Mouse (Mus musculus) kidney, postnatal 4 days (tissue): Measurements from ENCODE around the gene Zfp667.
"Not testable (repeated sequence)": the region's sequence is repeated elsewhere in the genome, so short reads cannot be mapped to it uniquely, and the experiment has no call there.

Experiments used
- DNase-seq, 2 experiments: peaks; one replicate each; pipeline ENCODE4 v3.0.0; 2021; ENCODE audit warnings: mixed read lengths in 2 of 2

Gene Zfp667

GRCm38 (mm10) chr7:6285842-6286705 is at the start of gene Zfp667:
Gene Zfp667 (plus strand): TSS chr7:6286579.
- DNase-seq = peak; percentile 99

GRCm38 (mm10) chr7:6239787-6240186 is 46.6 kb upstream of the Zfp667 start:
- no peak for DNase-seq

GRCm38 (mm10) chr7:6240841-6241425 is 45.4 kb upstream of the Zfp667 start:
- DNase-seq = peak; percentile 60 to 63

DNA sequence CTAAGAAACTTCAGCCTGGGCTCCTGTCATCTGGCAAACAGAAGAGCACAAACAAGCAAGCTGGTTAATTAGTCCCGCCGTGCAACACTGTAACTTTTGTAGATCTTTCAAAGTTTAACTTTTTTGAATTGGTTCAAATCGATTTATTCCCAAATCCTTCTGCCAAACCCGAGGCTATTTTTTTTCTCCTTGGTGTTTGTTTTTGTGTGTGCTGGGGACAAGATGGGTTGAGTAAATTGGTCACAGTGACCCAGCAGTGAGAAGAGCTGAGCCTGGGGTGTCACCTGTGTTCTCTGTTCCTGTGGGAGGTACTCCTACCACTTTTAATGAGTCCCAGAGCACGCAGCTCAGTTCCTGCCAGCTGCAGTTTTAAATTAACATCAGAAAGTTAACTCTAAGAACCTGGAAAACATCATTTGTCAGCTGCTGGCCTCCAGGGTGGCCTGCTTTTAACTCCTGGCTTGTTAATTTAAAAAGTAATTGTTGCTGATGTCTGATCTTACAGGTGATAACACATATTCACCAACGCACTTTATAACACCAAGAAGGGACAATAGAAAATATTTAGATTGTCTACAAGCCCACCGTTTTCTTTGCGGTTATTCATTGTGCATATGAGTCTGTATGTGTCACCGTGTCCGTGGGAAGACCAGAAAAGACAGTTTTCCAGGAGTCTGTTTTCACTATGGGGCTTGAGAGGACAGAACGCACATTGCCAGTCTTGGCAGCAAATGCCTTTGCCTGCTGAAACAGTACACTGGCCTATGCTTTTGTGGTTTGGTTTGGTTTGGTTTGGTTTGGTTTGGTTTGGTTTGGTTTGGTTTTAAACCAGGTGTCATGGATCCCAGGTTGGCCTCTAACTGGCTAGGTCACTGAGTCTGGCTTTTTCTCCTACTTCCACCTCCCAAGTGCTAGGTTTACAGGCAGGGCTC is 41.8 kb upstream of the Zfp667 start:
- peak in 1 of 2 experiments; percentile 5 for DNase-seq

DNA sequence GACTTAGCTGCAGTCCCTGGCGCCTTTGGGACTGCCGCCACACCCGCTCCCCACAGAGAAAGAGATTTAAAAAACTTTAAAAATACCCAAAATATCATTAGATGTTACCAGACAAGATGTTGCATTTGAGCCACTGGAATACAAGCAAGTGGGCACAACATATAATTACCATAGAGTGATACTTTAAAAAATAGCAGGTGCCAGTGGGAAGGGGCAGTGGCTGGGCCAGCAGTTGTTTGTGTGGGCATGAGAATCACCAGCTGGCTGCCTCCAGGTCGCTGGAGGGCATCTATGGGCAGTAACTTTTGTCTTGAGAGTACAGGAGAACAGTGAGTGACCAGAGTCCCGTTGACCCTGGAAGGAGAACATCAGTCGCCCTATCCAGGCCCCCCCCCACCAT is 34.0 kb upstream of the Zfp667 start, which contains the start of gene Epp13:
Gene Epp13 (plus strand): TSS at position 301 of the 400 bp plus-strand sequence.
- DNase-seq = no peak

DNA sequence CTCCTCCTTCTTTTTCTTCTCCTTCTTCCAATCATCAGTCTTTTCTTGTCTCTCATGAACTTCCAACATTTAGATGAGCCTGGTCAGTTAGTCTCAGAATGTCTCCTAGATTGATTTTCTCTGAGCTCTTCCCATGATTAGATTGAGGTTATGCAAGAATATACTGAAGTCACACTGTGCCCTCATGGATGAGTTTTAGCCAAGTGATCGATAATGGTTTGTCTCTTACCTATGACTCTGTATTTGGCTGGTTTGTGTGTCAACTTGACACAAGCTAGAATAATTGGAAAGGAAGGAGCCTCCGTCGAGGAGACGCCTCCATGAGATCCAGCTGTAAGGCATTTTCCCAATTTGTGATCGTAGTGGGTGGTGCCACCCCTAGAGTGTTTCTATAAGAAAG is 31.9 kb upstream of the Zfp667 start:
- no peak for DNase-seq

DNA sequence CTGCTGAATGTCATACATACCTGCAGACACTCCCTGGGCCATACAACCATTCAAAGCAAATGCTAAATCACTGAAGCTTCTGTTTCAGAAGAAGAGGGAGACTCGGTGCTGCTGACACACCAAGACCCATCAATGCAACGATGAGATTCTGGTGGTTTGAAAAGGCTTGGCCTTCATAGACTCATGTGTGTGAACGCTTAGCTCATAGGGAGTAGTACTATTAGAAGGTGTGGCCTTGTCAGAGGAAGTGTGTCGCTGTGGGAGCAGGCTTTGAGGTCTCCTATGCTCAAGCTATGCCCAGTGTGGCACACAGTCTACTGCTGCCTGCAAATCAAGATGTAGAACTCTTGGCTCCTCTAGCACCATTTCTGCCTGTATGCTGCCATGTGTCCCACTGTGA is 29.0 kb upstream of the Zfp667 start:
- DNase-seq = no peak

GRCm38 (mm10) chr7:6258232-6259220 is 27.9 kb upstream of the Zfp667 start:
- DNase-seq = no peak

DNA sequence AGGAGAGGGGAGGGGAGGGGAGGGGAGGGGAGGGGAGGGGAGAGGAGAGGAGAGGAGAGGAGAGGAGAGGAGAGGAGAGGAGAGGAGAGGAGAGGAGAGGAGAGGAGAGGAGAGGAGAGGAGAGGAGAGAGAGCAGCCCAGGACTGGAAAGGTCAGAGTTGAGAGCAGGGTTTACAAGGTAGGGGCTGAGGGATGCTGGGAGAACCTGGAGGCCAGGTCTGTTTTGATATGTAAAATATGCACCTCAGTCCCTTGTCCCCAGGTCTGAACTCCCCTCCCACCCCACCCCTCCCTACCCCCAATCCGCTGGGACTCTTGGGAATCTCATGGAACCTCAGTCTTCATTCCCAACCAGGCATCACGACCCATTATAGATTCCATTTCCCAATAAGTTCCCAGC is 26.4 kb upstream of the Zfp667 start:
- DNase-seq = not testable (repeated sequence)

DNA sequence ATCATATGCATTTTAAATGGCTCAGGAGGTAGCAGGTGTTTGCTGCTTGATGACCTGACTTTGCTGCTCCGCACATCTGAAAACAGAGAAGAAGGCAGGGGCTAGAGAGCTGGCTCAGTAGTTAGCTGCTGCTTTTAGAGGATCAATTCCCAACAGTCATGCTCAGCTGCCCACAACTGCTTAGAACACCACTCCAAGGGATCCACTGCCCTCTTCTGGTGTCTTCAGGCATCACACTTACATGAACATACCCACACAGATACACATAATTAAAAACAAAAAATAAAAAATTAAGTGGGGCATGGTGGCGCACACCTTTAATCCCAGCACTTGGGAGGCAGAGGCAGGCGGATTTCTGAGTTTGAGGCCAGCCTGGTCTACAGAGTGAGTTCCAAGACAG is 24.3 kb upstream of the Zfp667 start:
- no peak for DNase-seq

DNA sequence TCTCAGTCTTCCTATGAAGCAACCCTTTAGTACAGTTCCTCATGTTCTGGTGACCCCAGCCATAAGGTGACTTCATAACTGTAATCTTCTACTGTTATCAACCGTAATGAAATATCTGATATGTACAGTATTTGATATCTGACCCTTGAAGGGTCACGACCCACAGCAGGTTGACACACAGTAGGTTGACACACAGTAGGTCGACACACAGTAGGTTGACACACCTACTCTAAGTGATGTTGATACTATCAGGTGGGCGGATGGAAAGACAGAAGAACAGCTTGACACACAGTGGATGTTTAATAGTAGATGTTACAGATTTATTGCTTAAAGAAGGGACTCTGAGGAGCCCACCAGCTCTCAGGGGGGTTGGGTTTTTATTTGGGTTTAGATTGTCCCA is 23.4 kb upstream of the Zfp667 start:
- DNase-seq = no peak

DNA sequence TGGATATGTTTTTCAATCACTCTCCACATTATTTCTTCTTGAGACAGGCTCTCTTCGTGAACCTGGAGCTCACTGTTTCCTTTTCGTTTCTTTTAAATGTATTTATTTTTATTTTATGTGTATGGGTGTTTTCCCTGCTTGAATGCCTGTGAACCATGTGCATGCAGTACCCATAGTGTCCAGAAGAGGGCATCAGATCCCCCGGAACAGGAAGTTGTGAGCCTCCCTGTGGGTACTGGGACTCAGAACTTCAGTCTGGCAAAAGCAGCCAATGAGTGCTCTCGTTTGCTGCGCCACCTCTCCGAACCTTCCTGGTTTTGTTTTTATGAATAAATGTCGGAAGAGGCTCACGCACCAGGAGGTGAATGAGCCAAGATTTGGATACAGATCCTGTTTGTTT is 20.7 kb upstream of the Zfp667 start:
- DNase-seq = peak; percentile 34 to 43

DNA sequence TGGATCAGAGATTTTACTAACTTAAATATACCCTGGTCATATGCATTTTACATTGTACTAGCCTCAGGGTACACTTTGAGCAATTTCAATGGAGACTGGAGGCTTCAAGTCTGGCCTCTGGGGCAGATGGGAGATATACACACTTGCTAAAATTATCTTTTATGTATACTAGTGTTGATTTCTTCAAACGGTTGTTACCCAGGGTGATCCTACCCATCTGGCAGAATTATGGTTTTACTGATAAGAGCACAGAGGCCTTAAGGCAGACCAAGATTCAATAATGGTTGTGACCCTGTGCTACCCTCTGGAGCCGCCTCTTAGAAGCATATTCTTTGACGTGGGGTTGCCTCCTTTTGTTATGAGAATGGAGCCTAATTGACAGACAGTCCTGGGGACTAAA is 8.5 kb upstream of the Zfp667 start:
- DNase-seq = no peak

DNA sequence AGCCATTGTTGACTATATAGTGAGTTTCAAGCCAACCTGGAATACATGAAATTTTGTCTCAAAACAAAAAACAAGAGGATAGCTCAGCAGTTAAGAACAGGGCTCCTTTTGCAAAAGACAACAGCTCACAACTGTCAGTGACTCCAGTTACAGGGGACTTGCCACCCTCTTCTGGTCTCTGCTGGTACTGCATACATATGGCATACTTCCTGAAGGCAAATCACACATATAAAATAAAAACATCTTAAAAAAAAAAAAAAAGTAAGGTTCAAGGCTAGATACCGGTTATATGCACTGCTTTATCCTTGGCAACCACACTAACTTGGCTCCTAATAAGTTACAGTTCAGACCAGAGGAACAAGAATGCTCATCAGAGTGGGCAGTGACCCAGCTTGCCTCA is 3.6 kb upstream of the Zfp667 start:
- peak; percentile 82 to 86 for DNase-seq

- peak; percentile 83 to 89 for DNase-seq
These were observed 2.8 kb upstream of the Zfp667 start for GRCm38 (mm10) chr7:6283451-6284075.

GRCm38 (mm10) chr7:6284442-6285012 is 1.9 kb upstream of the Zfp667 start:
- no peak for DNase-seq

DNA sequence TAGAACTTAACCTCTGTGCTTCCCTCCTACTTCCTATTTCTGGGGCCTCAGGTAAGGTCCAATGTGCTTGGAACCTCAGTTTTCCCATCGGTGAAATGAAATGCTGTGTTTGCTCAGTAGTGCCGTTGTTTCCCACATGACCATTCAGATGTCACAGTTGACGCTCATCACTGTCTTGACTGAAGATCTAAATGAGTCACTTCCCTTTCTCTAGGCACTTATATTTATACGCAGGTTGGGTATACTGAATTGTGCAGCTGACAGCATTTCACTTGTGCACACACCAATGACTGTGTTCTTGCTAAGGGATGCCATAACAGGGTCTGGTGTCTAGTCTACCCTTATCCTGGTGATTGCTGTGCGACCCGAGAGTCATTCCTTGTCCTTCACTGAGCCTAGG is 1.0 kb upstream of the Zfp667 start:
- DNase-seq = no peak

DNA sequence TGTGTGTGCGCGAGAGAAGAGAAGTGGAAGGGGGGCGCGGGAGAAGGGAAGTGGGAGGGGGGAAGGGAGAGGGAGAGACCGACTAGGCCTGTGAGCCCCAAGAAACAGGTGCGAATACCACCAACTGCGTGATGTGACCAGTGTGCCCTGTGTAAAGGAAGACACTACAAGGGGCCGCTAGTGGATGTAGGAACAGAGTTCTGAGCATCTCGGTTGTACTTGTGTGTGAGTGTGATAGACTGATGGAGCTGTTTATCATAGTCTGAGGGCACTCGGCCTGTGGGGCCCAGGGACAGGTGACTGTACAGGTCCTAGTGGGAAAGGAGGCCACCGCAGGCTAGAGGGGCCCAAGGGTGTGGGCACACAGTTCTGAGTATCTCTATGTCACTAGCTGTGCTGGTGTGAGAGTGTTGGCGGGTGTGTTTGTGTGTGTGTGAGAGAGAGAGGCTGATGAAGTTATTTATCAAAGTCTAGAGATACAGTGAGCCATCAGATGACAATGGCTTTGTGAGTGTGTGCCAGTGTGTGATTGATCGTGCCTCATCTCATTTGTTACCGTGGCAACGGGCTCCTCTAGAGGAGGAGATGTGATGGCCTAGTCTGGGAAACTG is 647 bp downstream of the Zfp667 start:
- DNase-seq = no peak

- DNase-seq = not testable (repeated sequence)
These were observed 4.7 kb downstream of the Zfp667 start for GRCm38 (mm10) chr7:6291121-6291520.

GRCm38 (mm10) chr7:6300796-6301195 is 14.4 kb downstream of the Zfp667 start:
- not testable (repeated sequence) for DNase-seq
